8 mouse cellular contexts compared by ENCODE assay signal in the genomic region with DNA sequence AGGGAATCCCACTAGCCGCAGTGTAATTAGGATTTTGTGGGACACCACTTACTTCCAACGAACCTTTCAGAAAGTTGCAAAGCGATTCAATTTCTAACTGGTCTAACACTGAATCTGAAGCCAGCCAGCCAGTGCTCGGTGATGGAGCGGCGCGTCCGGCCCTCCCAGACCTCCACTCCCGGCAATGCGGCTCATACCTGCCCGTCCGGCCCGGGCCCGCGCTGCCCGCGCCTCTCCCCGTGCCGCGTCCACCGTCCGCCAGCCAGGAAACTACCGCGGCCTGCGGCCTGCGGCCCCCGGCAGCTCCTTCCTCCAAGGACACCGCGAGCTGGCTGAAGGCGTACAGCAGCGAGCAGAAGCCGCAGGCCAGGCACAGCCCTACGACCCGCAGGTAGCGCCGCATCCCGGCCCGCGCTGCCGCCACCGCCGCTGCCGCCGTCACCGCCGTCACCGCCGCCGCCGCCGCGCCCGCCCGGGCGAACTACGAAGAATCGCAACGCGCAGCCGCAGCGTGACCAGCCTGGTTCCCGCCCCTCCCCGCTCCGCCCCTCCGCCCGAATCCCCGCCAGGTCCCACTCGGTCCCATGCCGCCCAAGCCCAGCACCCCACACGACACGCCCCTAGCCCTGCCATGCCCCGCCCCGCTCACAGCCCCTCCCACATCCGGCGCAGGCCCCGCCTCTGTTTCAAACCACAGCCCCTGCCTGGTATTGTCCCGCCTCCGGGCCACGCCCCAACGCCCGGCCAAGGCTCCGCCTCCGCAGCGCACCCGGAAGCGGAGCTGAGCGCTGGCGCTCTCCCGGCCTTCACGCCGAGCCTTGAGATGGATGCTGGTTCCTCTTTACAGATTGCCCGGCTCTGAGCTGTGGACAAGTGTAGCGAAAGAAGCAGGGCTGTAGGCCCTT. TPM values are rescaled to one million over a fixed set of nuclear protein-coding genes. Genes with fewer than 3 reads are reported as not detected.
DNase-seq lines count a peak whose midpoint lies in the region; ATAC-seq and TF ChIP-seq lines count a peak whose summit lies in the region.

A gene (minus strand): TSS at position 501 of the 905 bp plus-strand sequence.

- no peak for TF ChIP-seq CTCF in CH12.LX (conservative IDR thresholded peaks at IDR 0.05 in 1 of 2, IDR thresholded peaks at IDR 0.05 in 1 of 2; ENCODE audit: low read depth in 2 of 2, low read length in 2 of 2)

- dilution Hi-C loops in CH12.LX (cut with MboI; ENCODE audit: extremely low pct_ligation_motif_present, extremely low pct_unique_long_range_greater_than_20kb, low sequenced_read_pairs), result no loop called here

- peak; percentile 98 for TF ChIP-seq POLR2A in CH12.LX (IDR thresholded peaks at IDR 0.05; ENCODE audit: low read depth, low read length)

- no peaks in the 10 kb centered on the region for H3K9me3 ChIP-seq in CH12.LX (replicated peaks; ENCODE audit: low read length)
- H3K9me3 ChIP-seq in forebrain, embryonic 11.5 days (ENCODE audit: control insufficient read depth, low read length), result no peaks in the 10 kb centered on the region
- no peaks in the 10 kb centered on the region for H3K9me3 ChIP-seq in heart, embryonic 16.5 days (replicated peaks; ENCODE audit: control insufficient read depth, low read length)
- H3K9me3 ChIP-seq in liver, embryonic 15.5 days (replicated peaks), result no peaks in the 10 kb centered on the region
- H3K9me3 ChIP-seq in neural tube, embryonic 12.5 days, result no peaks in the 10 kb centered on the region

- TF ChIP-seq EP300 in CH12.LX (IDR thresholded peaks at IDR 0.05; ENCODE audit: low read length), result no peak

- H3K36me3 ChIP-seq in CH12.LX (replicated peaks in 1 of 2; ENCODE audit: control insufficient read depth in 1 of 2, insufficient read depth in 1 of 2, low read length in 1 of 2), result peaks cover 0 to 29% of the 10 kb centered on the region in 2 experiments
- H3K36me3 ChIP-seq in forebrain, embryonic 11.5 days (ENCODE audit: control insufficient read depth, insufficient read depth, low read length), result no peaks in the 10 kb centered on the region
- no peaks in the 10 kb centered on the region for H3K36me3 ChIP-seq in heart, embryonic 16.5 days (ENCODE audit: control insufficient read depth, insufficient read depth)
- peaks cover 7% of the 10 kb centered on the region; the same call in 1 of the 2 replicates for H3K36me3 ChIP-seq in liver, embryonic 15.5 days (replicated peaks)
- H3K36me3 ChIP-seq in neural tube, embryonic 12.5 days, result peaks cover 7% of the 10 kb centered on the region

- H3K4me2 ChIP-seq in CH12.LX (ENCODE audit: insufficient read depth, low read depth, poor library complexity, severe bottlenecking), result peak within 1 kb of the TSS; percentile 92
- peak within 1 kb of the TSS; percentile 66 for H3K4me2 ChIP-seq in forebrain, embryonic 11.5 days (ENCODE audit: low read depth, low read length, severe bottlenecking)
- peak within 1 kb of the TSS; percentile 89 for H3K4me2 ChIP-seq in heart, embryonic 16.5 days (ENCODE audit: low read depth, low read length)
- H3K4me2 ChIP-seq in liver, embryonic 15.5 days, result peak within 1 kb of the TSS; percentile 89
- peak within 1 kb of the TSS; percentile 94 for H3K4me2 ChIP-seq in neural tube, embryonic 12.5 days (replicated peaks)

- WGBS in forebrain, embryonic 11.5 days, result under 1% methylated on average over 67 of the region's 93 CpGs
- WGBS in heart, embryonic 16.5 days, result under 1% methylated on average over 79 of the region's 93 CpGs
- under 1% methylated on average over 90 of the region's 93 CpGs for WGBS in liver, embryonic 15.5 days (ENCODE audit: insufficient replicate concordance)
- WGBS in neural tube, embryonic 12.5 days, result under 1% methylated on average over 92 of the region's 93 CpGs

- H3K27me3 ChIP-seq in CH12.LX (replicated peaks), result no peaks in the 10 kb centered on the region
- no peaks in the 10 kb centered on the region for H3K27me3 ChIP-seq in forebrain, embryonic 11.5 days (ENCODE audit: control insufficient read depth, insufficient read depth, low read length)
- H3K27me3 ChIP-seq in heart, embryonic 16.5 days (ENCODE audit: control insufficient read depth, insufficient read depth, low read length), result no peaks in the 10 kb centered on the region
- no peaks in the 10 kb centered on the region for H3K27me3 ChIP-seq in liver, embryonic 15.5 days
- H3K27me3 ChIP-seq in neural tube, embryonic 12.5 days (replicated peaks), result no peaks in the 10 kb centered on the region

- peak; percentile 90 for DNase-seq in CH12.LX (ENCODE audit: extremely low read depth)
- peak; percentile 84 for DNase-seq in c-Kit-positive CD71-positive TER-119-negative erythroid progenitor cells, embryonic 14.5 days (ENCODE audit: low read depth)
- peak; percentile 100 for DNase-seq in forebrain, embryonic 11.5 days (ENCODE audit: low spot score)
- peak; percentile 99 to 100 for DNase-seq in kidney, postnatal 36 days
- DNase-seq in telencephalon, adult 2 months (ENCODE audit: low read depth, low spot score), result peak; percentile 95

- H3K4me3 ChIP-seq in CH12.LX (replicated peaks in 1 of 3; ENCODE audit: low read depth in 2 of 3, low read length in 2 of 3, poor library complexity in 1 of 3), result peak within 1 kb of the TSS; percentile 73 to 86 (median 82)
- peak within 1 kb of the TSS; percentile 74 for H3K4me3 ChIP-seq in forebrain, embryonic 11.5 days (ENCODE audit: low read depth, low read length)
- H3K4me3 ChIP-seq in heart, embryonic 16.5 days (ENCODE audit: low read length), result peak within 1 kb of the TSS; percentile 80
- peak within 1 kb of the TSS; percentile 79 for H3K4me3 ChIP-seq in liver, embryonic 15.5 days (replicated peaks)
- peak within 1 kb of the TSS; percentile 77 for H3K4me3 ChIP-seq in neural tube, embryonic 12.5 days

- peak within 1 kb of the TSS; percentile 94 for H3K9ac ChIP-seq in CH12.LX (ENCODE audit: insufficient read depth, low read depth)
- H3K9ac ChIP-seq in forebrain, embryonic 11.5 days (ENCODE audit: low read length), result peak within 1 kb of the TSS; percentile 78
- peak within 1 kb of the TSS; percentile 89 for H3K9ac ChIP-seq in heart, embryonic 16.5 days (ENCODE audit: low read length)
- peak within 1 kb of the TSS; percentile 86 for H3K9ac ChIP-seq in liver, embryonic 15.5 days
- peak within 1 kb of the TSS; percentile 88 for H3K9ac ChIP-seq in neural tube, embryonic 12.5 days

- ATAC-seq in forebrain, embryonic 11.5 days (replicated peaks; ENCODE audit: low FRiP score), result peak; percentile 98
- ATAC-seq in heart, embryonic 16.5 days (replicated peaks; ENCODE audit: extremely low read depth, insufficient read depth, low FRiP score), result peak; percentile 99
- ATAC-seq in liver, embryonic 15.5 days (ENCODE audit: insufficient read depth), result peak; percentile 95
- peak; percentile 98 for ATAC-seq in neural tube, embryonic 12.5 days (ENCODE audit: low FRiP score, low read depth)

- in situ Hi-C loops in CH12.LX (cut with MboI; ENCODE audit: low pct_ligation_motif_present, low pct_unique_long_range_greater_than_20kb, low sequenced_read_pairs), result no loop called here

- H3K4me1 ChIP-seq in CH12.LX (ENCODE audit: control insufficient read depth in 1 of 2, insufficient read depth in 2 of 2), result peaks cover 6 to 40% of the 10 kb centered on the region in 2 experiments
- peaks cover 11% of the 10 kb centered on the region; the same call in 1 of the 2 replicates for H3K4me1 ChIP-seq in forebrain, embryonic 11.5 days (replicated peaks; ENCODE audit: control insufficient read depth, insufficient read depth, low read length)
- peaks cover 19% of the 10 kb centered on the region for H3K4me1 ChIP-seq in heart, embryonic 16.5 days (ENCODE audit: control insufficient read depth, insufficient read depth, low read length)
- peaks cover 47% of the 10 kb centered on the region for H3K4me1 ChIP-seq in liver, embryonic 15.5 days (replicated peaks)
- peaks cover 19% of the 10 kb centered on the region for H3K4me1 ChIP-seq in neural tube, embryonic 12.5 days

- TF ChIP-seq RAD21 in CH12.LX (IDR thresholded peaks at IDR 0.05; ENCODE audit: low read depth, low read length), result no peak

- peaks cover 26% of the 10 kb centered on the region for H3K79me2 ChIP-seq in CH12.LX (replicated peaks; ENCODE audit: control insufficient read depth, extremely low read depth, insufficient read depth, poor library complexity, severe bottlenecking)

- H3K27ac ChIP-seq in CH12.LX (ENCODE audit: insufficient read depth, low read depth), result peak within 1 kb of the TSS; percentile 93
- H3K27ac ChIP-seq in forebrain, embryonic 11.5 days (ENCODE audit: low read depth, low read length), result peak within 1 kb of the TSS; percentile 74
- H3K27ac ChIP-seq in heart, embryonic 16.5 days (ENCODE audit: low read length), result peak within 1 kb of the TSS; percentile 86
- peak within 1 kb of the TSS; percentile 82 for H3K27ac ChIP-seq in liver, embryonic 15.5 days (replicated peaks)
- peak within 1 kb of the TSS; percentile 67 for H3K27ac ChIP-seq in neural tube, embryonic 12.5 days

TF ChIP-seq in CH12.LX, 34 proteins besides CTCF, POLR2A, EP300 and RAD21 (continues in another document):
- TF ChIP-seq MXI1 (IDR thresholded peaks at IDR 0.05; ENCODE audit: low read depth, low read length) (no peak), NELFE (IDR thresholded peaks at IDR 0.05; ENCODE audit: low read depth, low read length) (peak; percentile 89), TCF12 (IDR thresholded peaks at IDR 0.05; ENCODE audit: low read depth, low read length) (peak; percentile 71; the same call in 1 of the 2 replicates), GABPA (IDR thresholded peaks at IDR 0.05; ENCODE audit: insufficient replicate concordance, low read depth, low read length) (no peak), MYC (IDR thresholded peaks at IDR 0.05; ENCODE audit: low read depth, low read length) (no peak), TBP (conservative IDR thresholded peaks at IDR 0.05; ENCODE audit: low read depth, low read length) (no peak), PAX5 (IDR thresholded peaks at IDR 0.05; ENCODE audit: low read length) (no peak), ELF1 (IDR thresholded peaks at IDR 0.05; ENCODE audit: low read depth, low read length) (peak; percentile 98), USF2 (conservative IDR thresholded peaks at IDR 0.05; ENCODE audit: low read depth, low read length) (no peak), USF1 (IDR thresholded peaks at IDR 0.05; ENCODE audit: low read depth, low read length) (no peak), POLR2AphosphoS2 (IDR thresholded peaks at IDR 0.05; ENCODE audit: low read depth, low read length) (peak; percentile 84), RCOR1 (conservative IDR thresholded peaks at IDR 0.05; ENCODE audit: low read depth, low read length) (no peak), CHD1 (IDR thresholded peaks at IDR 0.05; ENCODE audit: low read depth, low read length) (no peak)

RNA-seq across cellular contexts. Expression of the gene that starts here (rescaled TPM):
- total RNA-seq in CH12.LX (2012; rRNA removed), result 7.5 TPM in 2 replicates
- total RNA-seq in CH12.LX (2014; rRNA removed), result 9.3 and 9.5 TPM in 2 replicates
- polyA plus RNA-seq in CH12.LX (2012; ENCODE audit: insufficient read length, low read depth), result 17.1 and 18.5 TPM in 2 replicates
- polyA plus RNA-seq in forebrain, embryonic 11.5 days (2014; fragmentation: Nextera tagmentation; extraction: Ambion mirVana), result 19.7 and 21.7 TPM in 2 replicates
- polyA plus RNA-seq in heart, embryonic 16.5 days (2015; fragmentation: Nextera tagmentation; extraction: Ambion mirVana), result 6.5 and 6.8 TPM in 2 replicates
- 2.8 and 3.1 TPM in 2 replicates for polyA plus RNA-seq in liver, embryonic 15.5 days (2015; fragmentation: Nextera tagmentation; extraction: Ambion mirVana)
- 13.3 and 14.0 TPM in 2 replicates for polyA plus RNA-seq in neural tube, embryonic 12.5 days (2016; fragmentation: Nextera tagmentation; extraction: Ambion mirVana)

Comparison
In these comparisons a context has a peak if more than half of its experiments do, and no peak if none do; other contexts are left out.
1. Peak in every context shown above with its lines: DNase-seq, ATAC-seq, H3K4me3 ChIP-seq and H3K27ac ChIP-seq.